Mouse (Mus musculus): ENCODE results near the gene Vmn2r49.
"Not testable (repeated sequence)": the region's sequence is repeated elsewhere in the genome, so short reads cannot be mapped to it uniquely, and the experiment has no call there.

Vmn2r49 gene

GRCm38 (mm10) chr7:9992157-9992556 lies at the start of gene Vmn2r49:
Gene Vmn2r49, minus strand, starts transcription at chr7:9992257.
- in situ Hi-C loops (cut with MboI, MseI), result not testable (repeated sequence)

- in situ Hi-C loops (cut with MboI, MseI), result not testable (repeated sequence)
Measured at GRCm38 (mm10) chr7:9953485-9953884, 38.6 kb downstream of the Vmn2r49 start, which contains the start of gene Vmn2r48. Gene Vmn2r48, minus strand, starts transcription at chr7:9953585.
